Mouse (Mus musculus): ENCODE results near the gene Aurkb. TPM values are rescaled to one million over a fixed set of nuclear protein-coding genes. Genes with fewer than 3 reads are reported as not detected.
"Not testable (repeated sequence)": the region's sequence is repeated elsewhere in the genome, so short reads cannot be mapped to it uniquely, and the experiment has no call there.

Gene Aurkb
- polyA plus RNA-seq, 1 experiment = 44.0 TPM

DNA sequence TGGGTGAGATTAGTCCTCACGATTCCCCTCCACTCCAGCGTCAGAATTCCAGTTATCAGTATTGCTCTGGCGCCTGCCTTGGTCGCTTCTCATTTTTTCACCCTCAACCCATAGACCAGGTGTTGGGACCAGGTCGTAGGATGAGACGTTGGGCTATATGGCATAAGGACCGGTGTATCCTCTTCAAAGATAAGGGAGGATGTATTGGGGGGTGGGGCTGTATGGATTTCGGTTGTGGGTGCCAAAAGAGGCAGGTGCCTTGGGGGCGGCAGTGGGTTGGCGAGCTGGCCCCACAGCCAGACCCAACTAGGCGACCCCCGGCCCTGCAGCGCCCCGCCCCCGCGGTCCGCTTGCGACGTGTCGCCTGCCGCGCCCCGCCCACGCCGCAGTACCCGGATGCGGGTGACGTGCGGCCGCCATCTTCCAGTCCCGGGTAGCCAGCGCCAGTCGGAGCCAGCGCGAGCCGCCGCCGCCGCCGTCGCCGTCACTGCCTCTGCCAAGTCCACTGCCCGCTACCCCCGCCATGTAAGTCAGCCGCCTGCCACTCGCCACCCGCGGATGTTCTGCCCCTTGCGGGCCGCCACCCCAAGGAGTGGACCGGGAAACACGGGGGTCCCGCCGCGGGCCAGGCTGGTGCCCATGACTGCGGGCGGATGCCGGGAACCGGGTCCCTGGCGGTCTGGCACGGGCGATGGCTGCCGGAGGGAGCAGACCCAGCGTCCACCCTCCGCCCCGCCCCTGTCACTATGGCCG, 42.8 kb downstream of the Aurkb start, which contains the start of gene Vamp2:
Gene Vamp2, plus strand, starts transcription at position 388 of the 753 bp plus-strand sequence.
- H3K27ac ChIP-seq (ENCODE audit: insufficient read depth, low read length) = peak within 1 kb of the TSS; percentile 72
- peak within 1 kb of the TSS; percentile 98 for H3K4me3 ChIP-seq (ENCODE audit: insufficient read depth, low read length)
- TF ChIP-seq POLR2A (IDR thresholded peaks at IDR 0.05; ENCODE audit: low read depth, low read length) = peak; percentile 71
- no peak for TF ChIP-seq CTCF (IDR thresholded peaks at IDR 0.05; ENCODE audit: borderline replicate concordance, insufficient read depth, low read length)
- H3K4me1 ChIP-seq (ENCODE audit: control insufficient read depth, insufficient read depth, low read length) = peaks cover 2% of the 10 kb centered on the region; the same call in 1 of the 2 replicates

DNA sequence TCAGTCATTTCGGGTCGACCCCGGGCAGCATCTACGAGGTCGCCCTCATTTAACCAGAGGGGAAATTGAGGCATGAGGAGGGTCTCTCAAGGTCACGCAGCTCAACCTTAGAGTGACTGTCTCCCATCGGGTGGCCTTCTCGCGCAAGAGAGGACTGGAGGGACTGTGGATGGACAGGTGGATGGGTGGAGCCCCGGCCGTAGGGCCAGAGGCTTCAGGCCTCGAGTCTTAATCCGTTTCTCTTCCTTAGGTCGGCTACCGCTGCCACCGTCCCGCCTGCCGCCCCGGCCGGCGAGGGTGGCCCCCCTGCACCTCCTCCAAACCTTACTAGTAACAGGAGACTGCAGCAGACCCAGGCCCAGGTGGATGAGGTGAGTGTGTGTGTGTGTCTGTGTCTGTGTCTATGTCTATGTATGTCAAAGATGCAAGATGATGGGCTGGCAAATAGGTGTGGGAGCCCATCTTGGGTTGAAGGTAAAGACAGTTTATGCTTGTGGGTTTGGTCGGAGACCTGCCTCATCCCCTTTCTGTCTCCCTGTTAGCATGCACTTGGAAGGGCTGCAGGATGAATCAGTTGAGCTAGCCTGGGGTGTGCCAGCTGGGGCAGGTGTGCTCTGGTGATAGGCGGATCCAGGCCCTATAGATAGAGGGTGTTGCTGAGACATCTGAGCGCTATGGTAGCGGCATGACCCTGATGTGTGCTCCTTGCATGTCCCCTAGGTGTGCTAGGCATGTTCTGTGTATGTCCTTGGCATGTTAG, 43.6 kb downstream of the Aurkb start:
- Histone ChIP-seq H3K27ac (ENCODE audit: insufficient read depth, low read length) (peak overlapping the region; percentile 72; the same call in 1 of the 2 replicates), H3K4me3 (ENCODE audit: insufficient read depth, low read length) (peak overlapping the region; percentile 98), H3K4me1 (ENCODE audit: control insufficient read depth, insufficient read depth, low read length) (peaks cover 2% of the 10 kb centered on the region; the same call in 1 of the 2 replicates)
- TF ChIP-seq CTCF (IDR thresholded peaks at IDR 0.05; ENCODE audit: borderline replicate concordance, insufficient read depth, low read length) (no peak), POLR2A (IDR thresholded peaks at IDR 0.05; ENCODE audit: low read depth, low read length) (no peak)

GRCm38 (mm10) chr11:69089616-69090290, 44.3 kb downstream of the Aurkb start:
- H3K27ac ChIP-seq (ENCODE audit: insufficient read depth, low read length) = no peak overlapping the region
- peaks cover 2% of the 10 kb centered on the region; the same call in 1 of the 2 replicates for H3K4me1 ChIP-seq (ENCODE audit: control insufficient read depth, insufficient read depth, low read length)
- H3K4me3 ChIP-seq (ENCODE audit: insufficient read depth, low read length) = peak overlapping the region; percentile 98
- no peak for TF ChIP-seq CTCF (IDR thresholded peaks at IDR 0.05; ENCODE audit: borderline replicate concordance, insufficient read depth, low read length)
- TF ChIP-seq POLR2A (IDR thresholded peaks at IDR 0.05; ENCODE audit: low read depth, low read length) = no peak

DNA sequence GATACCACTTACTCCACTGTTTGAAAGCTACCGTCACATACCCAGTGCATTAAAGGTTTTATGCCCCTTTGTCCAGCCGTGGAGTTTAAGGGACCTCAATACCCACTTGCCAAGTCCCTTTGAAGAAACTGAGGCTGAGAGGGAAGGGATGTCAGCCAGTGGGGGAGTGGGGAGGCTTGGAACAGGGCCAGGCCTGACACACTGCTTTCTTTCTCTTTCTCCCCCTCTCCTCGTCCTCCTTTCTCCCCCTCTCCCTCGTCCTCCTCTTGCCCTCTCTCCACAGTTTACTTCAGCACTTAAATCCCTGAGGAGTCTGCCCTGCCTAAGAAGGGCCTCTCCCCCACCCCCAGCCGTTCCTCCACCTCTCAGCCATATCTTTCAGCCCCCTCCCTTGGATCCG, 44.9 kb downstream of the Aurkb start:
- H3K4me3 ChIP-seq (ENCODE audit: insufficient read depth, low read length) = peak overlapping the region; percentile 98; the same call in 1 of the 2 replicates
- H3K27ac ChIP-seq (ENCODE audit: insufficient read depth, low read length) = no peak overlapping the region
- H3K4me1 ChIP-seq (ENCODE audit: control insufficient read depth, insufficient read depth, low read length) = peaks cover 2% of the 10 kb centered on the region; the same call in 1 of the 2 replicates
- TF ChIP-seq POLR2A (IDR thresholded peaks at IDR 0.05; ENCODE audit: low read depth, low read length) (no peak), CTCF (IDR thresholded peaks at IDR 0.05; ENCODE audit: borderline replicate concordance, insufficient read depth, low read length) (no peak)

GRCm38 (mm10) chr11:69091566-69092385, 46.3 kb downstream of the Aurkb start:
- Histone ChIP-seq H3K27ac (ENCODE audit: insufficient read depth, low read length) (no peak overlapping the region), H3K4me1 (ENCODE audit: control insufficient read depth, insufficient read depth, low read length) (peaks cover 2% of the 10 kb centered on the region), H3K4me3 (ENCODE audit: insufficient read depth, low read length) (no peak overlapping the region)
- TF ChIP-seq CTCF (IDR thresholded peaks at IDR 0.05; ENCODE audit: borderline replicate concordance, insufficient read depth, low read length) (no peak), POLR2A (IDR thresholded peaks at IDR 0.05; ENCODE audit: low read depth, low read length) (no peak)

DNA sequence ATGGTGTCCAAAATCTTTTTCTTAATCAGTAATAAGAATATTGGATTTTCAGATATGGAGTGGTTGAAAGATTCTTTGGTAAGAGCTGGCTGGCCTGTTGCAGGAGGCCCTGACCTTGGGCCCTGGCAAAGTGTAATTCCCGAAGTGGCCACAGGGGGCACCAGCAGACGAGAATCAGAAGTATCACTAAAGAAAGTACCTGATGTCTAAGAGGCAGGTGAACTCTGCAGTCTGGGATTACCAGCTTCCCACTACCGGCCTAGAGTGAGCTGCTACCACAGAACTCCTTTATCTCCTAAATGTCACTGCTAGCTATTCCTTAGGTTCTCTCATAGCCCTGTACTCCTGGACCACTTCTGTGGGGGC, 46.9 kb downstream of the Aurkb start:
- no peak for TF ChIP-seq POLR2A (IDR thresholded peaks at IDR 0.05; ENCODE audit: low read depth, low read length)
- TF ChIP-seq CTCF (IDR thresholded peaks at IDR 0.05; ENCODE audit: borderline replicate concordance, insufficient read depth, low read length) = peak; percentile 28; the same call in 1 of the 2 replicates
- no peak overlapping the region for H3K4me3 ChIP-seq (ENCODE audit: insufficient read depth, low read length)
- peaks cover 2% of the 10 kb centered on the region for H3K4me1 ChIP-seq (ENCODE audit: control insufficient read depth, insufficient read depth, low read length)
- no peak overlapping the region for H3K27ac ChIP-seq (ENCODE audit: insufficient read depth, low read length)

- Histone ChIP-seq H3K4me1 (ENCODE audit: control insufficient read depth, insufficient read depth, low read length) (peaks cover 4% of the 10 kb centered on the region), H3K27ac (ENCODE audit: insufficient read depth, low read length) (no peak overlapping the region), H3K4me3 (ENCODE audit: insufficient read depth, low read length) (no peak overlapping the region)
- TF ChIP-seq POLR2A (IDR thresholded peaks at IDR 0.05; ENCODE audit: low read depth, low read length) (no peak), CTCF (IDR thresholded peaks at IDR 0.05; ENCODE audit: borderline replicate concordance, insufficient read depth, low read length) (no peak)
Measured at GRCm38 (mm10) chr11:69092871-69093270, 47.4 kb downstream of the Aurkb start.

DNA sequence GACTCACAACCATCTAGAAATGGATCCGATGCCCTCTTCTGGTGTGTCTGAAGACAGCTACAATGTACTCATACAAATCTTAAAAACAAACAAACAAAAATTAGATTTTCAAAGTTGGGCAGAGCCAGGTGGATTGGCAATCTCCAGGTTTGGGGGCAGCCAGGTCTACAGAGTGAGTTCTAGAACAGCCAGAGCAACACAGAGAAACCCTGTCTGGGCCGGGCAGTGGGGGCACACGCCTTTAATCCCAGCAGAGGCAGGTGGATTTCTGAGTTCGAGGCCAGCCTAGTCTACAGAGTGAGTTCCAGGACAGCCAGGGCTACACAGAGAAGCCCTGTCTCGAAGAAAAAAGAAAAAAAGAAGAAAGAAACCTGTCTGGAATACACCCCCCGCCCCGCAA, 48.4 kb downstream of the Aurkb start:
- not testable (repeated sequence) for H3K4me3 ChIP-seq (ENCODE audit: insufficient read depth, low read length); H3K27ac ChIP-seq (ENCODE audit: insufficient read depth, low read length)
- peaks cover 11% of the 10 kb centered on the region for H3K4me1 ChIP-seq (ENCODE audit: control insufficient read depth, insufficient read depth, low read length)

Measured in embryonic fibroblast, embryonic 13.5 days (primary cell).